Mouse (Mus musculus): ENCODE data around the gene Msantd3.

- TF ChIP-seq GATA1 (IDR thresholded peaks at IDR 0.05; ENCODE audit: borderline replicate concordance, low read length) (no peak), CTCF (IDR thresholded peaks at IDR 0.05; ENCODE audit: low read depth, low read length) (no peak), TAL1 (conservative IDR thresholded peaks at IDR 0.05; ENCODE audit: low read depth, low read length) (no peak), POLR2AphosphoS5 (IDR thresholded peaks at IDR 0.05; ENCODE audit: insufficient replicate concordance, low read depth, low read length) (no peak)
Observed at GRCm38 (mm10) chr4:48581201-48581600, 41.5 kb downstream of the Msantd3 start.
